Mouse (Mus musculus) midbrain, postnatal 0 days (tissue): ENCODE data around the gene Myrfl. TPM values are rescaled to one million over a fixed set of nuclear protein-coding genes. Genes with fewer than 3 reads are reported as not detected.

ENCODE experiments used
- ATAC-seq: fragments of 200-750 bp; cut with Nextera tagmentation; 2 replicates; pipeline ENCODE4 v1.8.0; 2017; ENCODE audit warnings: moderate number of reproducible peaks, mild to moderate bottlenecking, moderate TSS enrichment, moderate library complexity; ENCODE audit not compliant: low FRiP score
- DNase-seq: peaks from one replicate; pipeline ENCODE4 v3.0.0-alpha.2; 2015; ENCODE audit warnings: low spot score
- H3K27ac ChIP-seq: fragments of 300-500 bp; sonication (generic); 2 replicates; pipeline ENCODE4 v1.5.1; 2014; ENCODE audit warnings: low read depth, mild to moderate bottlenecking, low read length, mixed read lengths
- H3K27me3 ChIP-seq: fragments of 300-500 bp; sonication (generic); 2 replicates; pipeline ENCODE4 v1.6.1; 2014; ENCODE audit warnings: low read length, control low read depth, mixed read lengths; ENCODE audit not compliant: insufficient read depth
- H3K36me3 ChIP-seq: fragments of 300-500 bp; sonication (generic); 2 replicates; pipeline ENCODE4 v1.6.1; 2014; ENCODE audit warnings: low read length, control low read depth, mixed read lengths; ENCODE audit not compliant: insufficient read depth
- H3K4me1 ChIP-seq: fragments of 300-500 bp; sonication (generic); 2 replicates; pipeline ENCODE4 v1.6.1; 2014; ENCODE audit warnings: mild to moderate bottlenecking, control low read depth, antibody characterized with exemption, low read length, mixed read lengths; ENCODE audit not compliant: insufficient read depth
- H3K4me2 ChIP-seq: fragments of 300-500 bp; sonication (generic); 2 replicates; pipeline ENCODE4 v1.6.1; 2014; ENCODE audit warnings: low read depth, mild to moderate bottlenecking, low read length, mixed read lengths; ENCODE audit not compliant: poor library complexity, severe bottlenecking
- H3K4me3 ChIP-seq: fragments of 300-500 bp; sonication (generic); 2 replicates; pipeline ENCODE4 v1.5.1; 2014; ENCODE audit warnings: low read depth, mild to moderate bottlenecking, low read length, moderate library complexity
- H3K9ac ChIP-seq: fragments of 300-500 bp; sonication (generic); replicated peaks from 2 replicates; pipeline ENCODE4 v1.6.1; 2014; ENCODE audit warnings: mild to moderate bottlenecking, low read length, moderate library complexity, mixed read lengths; ENCODE audit not compliant: poor library complexity, severe bottlenecking
- H3K9me3 ChIP-seq: fragments of 300-500 bp; sonication (generic); 2 replicates; pipeline ENCODE4 v1.6.1; 2016; ENCODE audit warnings: low read length, control low read depth
- CTCF ChIP-seq: IDR thresholded peaks from 2 replicates; pipeline ENCODE4 v1.5.1; 2016; ENCODE audit warnings: antibody characterized with exemption, mild to moderate bottlenecking
- WGBS: fragments of 180-500 bp; shearing (Covaris S2); extraction: QIAGEN DNeasy Blood & Tissue Kit; methylation state at CpG from one replicate; pipeline ENCODE4 v1.1.7; 2014; 5-methylcytosine and 5-hydroxymethylcytosine counted together
- polyA plus RNA-seq: library from polyadenylated mRNA; unstranded; fragments of >200 nt; fragmentation: Nextera tagmentation; extraction: Ambion mirVana; gene quantifications from 2 replicates; pipeline ENCODE4 v1.2.1, GENCODE M21; 2015
- total RNA-seq: library from RNA; depleted of rRNA; stranded (reverse); fragments of >200 nt; gene quantifications from 2 replicates; pipeline ENCODE4 v1.2.3, GENCODE M21; 2014

Gene Myrfl
- total and polyA plus RNA-seq, 2 experiments from 2014 or later: 0.09 to 0.11 TPM

GRCm38 (mm10) chr10:116932418-116932817, 35.7 kb upstream of the Myrfl start:
- no peak for ATAC-seq
- peaks cover 15% of the 10 kb centered on the region for H3K36me3 ChIP-seq
- TF ChIP-seq CTCF: no peak
- no peak overlapping the region for H3K27ac ChIP-seq
- no peaks in the 10 kb centered on the region for H3K27me3 ChIP-seq
- no peak overlapping the region for H3K4me2 ChIP-seq
- H3K4me3 ChIP-seq: no peak overlapping the region
- WGBS: 85% methylated on average over 13 of the region's 13 CpGs
- DNase-seq: no peak
- H3K9ac ChIP-seq: no peak overlapping the region
- no peaks in the 10 kb centered on the region for H3K9me3 ChIP-seq
- H3K4me1 ChIP-seq: no peaks in the 10 kb centered on the region

GRCm38 (mm10) chr10:116931497-116932179, 34.9 kb upstream of the Myrfl start:
- no peak for TF ChIP-seq CTCF
- Histone ChIP-seq H3K9ac (no peak overlapping the region), H3K9me3 (no peaks in the 10 kb centered on the region), H3K4me3 (no peak overlapping the region), H3K27ac (no peak overlapping the region), H3K4me2 (no peak overlapping the region), H3K36me3 (peaks cover 11% of the 10 kb centered on the region), H3K27me3 (no peaks in the 10 kb centered on the region), H3K4me1 (no peaks in the 10 kb centered on the region)
- DNase-seq (no peak), ATAC-seq (no peak)
- WGBS: 86% methylated on average over 15 of the region's 15 CpGs

GRCm38 (mm10) chr10:116930936-116931335, 34.2 kb upstream of the Myrfl start:
- WGBS: 90% methylated on average over 6 of the region's 7 CpGs
- no peak for ATAC-seq
- H3K9me3 ChIP-seq: no peaks in the 10 kb centered on the region
- DNase-seq: no peak
- H3K4me1 ChIP-seq: no peaks in the 10 kb centered on the region
- no peak overlapping the region for H3K4me2 ChIP-seq
- no peak overlapping the region for H3K27ac ChIP-seq
- no peak overlapping the region for H3K9ac ChIP-seq
- no peaks in the 10 kb centered on the region for H3K27me3 ChIP-seq
- peaks cover 11% of the 10 kb centered on the region for H3K36me3 ChIP-seq
- no peak for TF ChIP-seq CTCF
- no peak overlapping the region for H3K4me3 ChIP-seq

DNA sequence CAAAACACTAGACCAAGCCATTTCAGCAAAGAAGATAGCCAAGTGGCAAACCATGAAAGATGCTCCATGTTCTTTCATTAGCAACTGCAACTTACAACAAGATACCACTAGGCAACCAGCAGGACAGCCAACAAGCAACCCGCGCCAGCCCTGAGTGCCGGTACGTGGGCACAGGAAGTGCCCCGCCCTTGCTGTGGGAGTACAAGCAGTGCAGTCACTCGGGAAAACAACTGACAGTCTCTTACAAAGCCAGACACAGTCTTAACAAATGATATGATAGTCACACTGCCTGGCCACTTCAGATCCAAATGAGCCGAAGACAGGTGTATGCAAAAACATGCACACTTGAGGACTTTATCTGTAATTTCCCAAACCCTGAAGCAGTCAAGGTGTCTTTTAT, 33.8 kb upstream of the Myrfl start:
- TF ChIP-seq CTCF: no peak
- DNase-seq: no peak
- H3K9me3 ChIP-seq: no peaks in the 10 kb centered on the region
- 91% methylated on average over 7 of the region's 7 CpGs for WGBS
- no peak overlapping the region for H3K27ac ChIP-seq
- H3K4me1 ChIP-seq: no peaks in the 10 kb centered on the region
- no peak for ATAC-seq
- no peak overlapping the region for H3K4me3 ChIP-seq
- H3K36me3 ChIP-seq: peaks cover 11% of the 10 kb centered on the region
- no peak overlapping the region for H3K4me2 ChIP-seq
- H3K27me3 ChIP-seq: no peaks in the 10 kb centered on the region
- H3K9ac ChIP-seq: no peak overlapping the region

- H3K4me2 ChIP-seq: no peak overlapping the region
- H3K27me3 ChIP-seq: no peaks in the 10 kb centered on the region
- no peak overlapping the region for H3K27ac ChIP-seq
- H3K4me3 ChIP-seq: no peak overlapping the region
- DNase-seq (no peak), ATAC-seq (no peak)
- peaks cover 12% of the 10 kb centered on the region; the same call in 1 of the 2 replicates for H3K36me3 ChIP-seq
- H3K4me1 ChIP-seq: no peaks in the 10 kb centered on the region
- H3K9me3 ChIP-seq: no peaks in the 10 kb centered on the region
- 92% methylated on average over 3 of the region's 3 CpGs for WGBS
- no peak overlapping the region for H3K9ac ChIP-seq
- no peak for TF ChIP-seq CTCF
Observed at GRCm38 (mm10) chr10:116928826-116929225, 32.1 kb upstream of the Myrfl start.

- no peak overlapping the region for H3K9ac ChIP-seq
- no peak for TF ChIP-seq CTCF
- 90% methylated on average over 11 of the region's 11 CpGs for WGBS
- H3K4me2 ChIP-seq: no peak overlapping the region
- no peaks in the 10 kb centered on the region for H3K9me3 ChIP-seq
- no peaks in the 10 kb centered on the region for H3K4me1 ChIP-seq
- ATAC-seq: no peak
- no peaks in the 10 kb centered on the region for H3K27me3 ChIP-seq
- H3K27ac ChIP-seq: no peak overlapping the region
- no peak overlapping the region for H3K4me3 ChIP-seq
- DNase-seq: no peak
- peaks cover 10% of the 10 kb centered on the region; the same call in 1 of the 2 replicates for H3K36me3 ChIP-seq
Observed at GRCm38 (mm10) chr10:116926428-116927113, 29.9 kb upstream of the Myrfl start.
